Mouse (Mus musculus) Patski (cell line): ENCODE results near the gene Tet3. TPM values are rescaled to one million over a fixed set of nuclear protein-coding genes. Genes with fewer than 3 reads are reported as not detected.

ENCODE experiments used
- ATAC-seq: fragments of 100-300 bp; one replicate; pipeline ENCODE4 v1.8.0; 2021
- CTCF ChIA-PET: fragments of 350-600 bp; sonication (Branson Sonifier 250); formaldehyde crosslinking; loops from one replicate; lab custom pipeline; 2022; ENCODE audit warnings: inconsistent platforms; lab: Charles Lee
- POLR2A ChIA-PET: fragments of 350-600 bp; sonication (Branson Sonifier 250); formaldehyde crosslinking; loops from one replicate; lab custom pipeline; 2022; ENCODE audit warnings: antibody characterized with exemption, inconsistent platforms; lab: Charles Lee
- DNase-seq: peaks from one replicate; pipeline ENCODE4 v3.0.0-alpha.2; 2011; ENCODE audit warnings: low read depth, low spot score
- H3K27me3 ChIP-seq: fragments of 371-371 bp; one replicate; pipeline ENCODE4 v1.5.1; 2021
- CTCF ChIP-seq: fragments of 100-300 bp; IDR thresholded peaks from one replicate; pipeline ENCODE4 v1.5.1; 2021
- in situ Hi-C: fragments of 300-500 bp; cut with MboI; formaldehyde crosslinking; loops from 3 replicates; pipeline ENCODE4 v1.11.1; 2018; ENCODE audit warnings: low pct_unique_long_range_greater_than_20kb, mixed read lengths
- polyA plus RNA-seq: library from polyadenylated mRNA; unstranded; gene quantifications from one replicate; pipeline ENCODE4 v1.2.3, GENCODE M21; 2021

Tet3 gene
- polyA plus RNA-seq: 10.5 TPM

DNA sequence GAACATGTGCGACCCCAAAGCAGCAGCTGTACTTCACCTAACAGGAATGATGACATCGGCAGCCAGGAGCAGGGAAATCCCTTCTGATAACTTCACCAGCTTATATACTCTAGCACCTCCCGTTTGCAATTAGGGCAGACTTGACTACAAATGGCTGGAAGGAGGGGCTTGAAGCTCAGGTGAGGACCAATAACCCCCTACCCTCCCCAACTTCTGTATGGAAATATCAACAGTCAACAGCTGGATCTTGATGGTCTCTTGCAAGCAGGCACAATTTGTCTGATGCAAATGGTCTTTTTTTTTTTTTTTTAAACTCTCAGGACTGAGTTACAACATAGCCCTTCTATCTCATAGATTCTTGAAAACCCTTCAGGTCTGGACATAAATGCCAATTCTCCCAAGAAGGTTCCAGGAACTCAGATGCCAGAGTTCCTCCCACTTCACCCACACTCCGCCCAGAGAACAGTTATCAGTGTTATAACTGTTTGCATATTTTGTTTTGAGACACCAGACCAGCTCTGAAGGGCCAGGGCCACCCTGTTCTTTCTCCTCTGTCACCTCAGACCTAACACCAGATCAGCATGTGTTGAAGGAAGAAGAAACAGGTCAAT, at the start of gene Tet3:
Gene Tet3, minus strand, starts transcription at position 51 of the 611 bp plus-strand sequence.
- in situ Hi-C loops: no loop called here
- no peak for TF ChIP-seq CTCF
- POLR2A ChIA-PET: interaction anchor here (0.8 kb wide), 1 partner anchor 8 kb away, joined by 4 read pairs; no protein-coding TSS in a partner anchor

DNA sequence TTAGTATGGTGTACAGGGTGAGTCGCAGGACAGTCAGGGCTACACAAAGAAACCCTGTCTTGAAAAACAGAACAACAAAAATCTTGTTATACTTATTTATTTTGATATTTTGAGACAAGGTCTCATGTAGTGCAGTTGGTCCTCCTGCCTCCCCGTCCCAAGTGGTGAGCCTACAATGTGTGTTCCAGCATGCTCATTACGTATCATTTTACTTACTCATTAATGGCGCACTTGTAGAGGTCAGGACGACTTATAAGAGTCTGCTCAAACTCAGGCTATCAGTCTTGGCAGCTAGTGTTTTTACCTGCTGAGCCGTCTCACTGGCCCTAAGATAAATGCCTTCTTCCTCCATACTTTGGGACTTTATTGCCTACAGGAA, 48.3 kb upstream of the Tet3 start:
- H3K27me3 ChIP-seq: no peaks in the 10 kb centered on the region
- CTCF ChIA-PET: interaction anchor here (1.0 kb wide), 1 partner anchor 190 kb away, joined by 3 read pairs; no protein-coding TSS in a partner anchor
- POLR2A ChIA-PET: interaction anchor here (1.3 kb wide), 1 partner anchor 68 kb away, joined by 3 read pairs; no protein-coding TSS in a partner anchor
- no peak for TF ChIP-seq CTCF
- ATAC-seq (no peak), DNase-seq (no peak)
- in situ Hi-C loops: no loop called here

More for the DNA sequence above, at the start of gene Tet3:
- ATAC-seq: no peak
- no peak for DNase-seq
- CTCF ChIA-PET: no interaction called here
- H3K27me3 ChIP-seq: no peaks in the 10 kb centered on the region

DNA sequence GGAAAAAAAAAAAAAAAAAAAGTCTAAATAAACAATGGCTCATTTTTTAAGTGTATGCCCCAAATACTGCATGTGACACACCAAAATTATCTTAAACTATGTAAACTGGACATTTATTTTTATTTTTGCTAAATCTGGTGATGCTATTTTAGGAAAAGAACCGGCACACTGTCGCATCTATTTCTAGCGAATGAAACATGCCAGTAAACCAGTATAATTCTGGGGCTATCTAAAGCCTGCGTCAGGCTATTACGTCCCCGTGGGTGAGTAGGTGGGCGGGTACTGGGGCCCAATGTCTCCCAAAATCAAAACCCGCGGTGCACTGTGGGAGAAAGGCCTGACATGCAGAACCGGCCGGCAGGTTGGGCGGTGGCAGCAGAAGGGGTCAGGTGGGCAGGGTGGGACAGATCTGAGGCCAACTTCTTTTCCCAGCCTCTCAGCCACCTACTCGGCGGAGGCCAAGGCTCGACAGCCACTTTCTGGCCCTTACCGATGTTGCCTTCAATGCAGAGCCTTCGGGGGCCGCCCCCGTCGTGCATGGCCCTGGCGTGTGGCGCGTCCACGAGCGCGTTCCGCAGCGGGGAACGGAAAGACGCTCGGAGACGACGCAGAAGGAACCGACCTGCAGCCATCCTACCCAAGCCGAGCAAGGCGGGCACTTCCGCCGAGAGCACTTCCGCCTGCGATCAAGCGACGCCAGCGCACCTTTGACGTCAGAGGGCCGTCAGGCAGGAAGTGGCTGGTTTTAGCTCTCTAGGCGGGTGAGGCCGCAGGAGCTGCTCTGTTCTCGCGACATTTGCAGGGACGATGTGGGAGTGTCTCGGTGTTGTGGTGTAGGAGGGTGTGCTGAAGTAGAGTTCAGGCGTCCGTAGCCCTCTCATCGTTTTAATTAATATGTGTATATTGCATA, 47.6 kb upstream of the Tet3 start, which contains the start of gene Dguok:
Gene Dguok, minus strand, starts transcription at position 712 of the 910 bp plus-strand sequence.
- peak; percentile 89 for ATAC-seq
- ChIA-PET CTCF (interaction anchor here (1.0 kb wide), 1 partner anchor 190 kb away, joined by 3 read pairs; no protein-coding TSS in a partner anchor), POLR2A (interaction anchor here (1.3 kb wide), 1 partner anchor 67 kb away, joined by 3 read pairs; no protein-coding TSS in a partner anchor)
- no peak for TF ChIP-seq CTCF
- in situ Hi-C loops: no loop called here
- no peaks in the 10 kb centered on the region for H3K27me3 ChIP-seq
- DNase-seq: peak; percentile 88

DNA sequence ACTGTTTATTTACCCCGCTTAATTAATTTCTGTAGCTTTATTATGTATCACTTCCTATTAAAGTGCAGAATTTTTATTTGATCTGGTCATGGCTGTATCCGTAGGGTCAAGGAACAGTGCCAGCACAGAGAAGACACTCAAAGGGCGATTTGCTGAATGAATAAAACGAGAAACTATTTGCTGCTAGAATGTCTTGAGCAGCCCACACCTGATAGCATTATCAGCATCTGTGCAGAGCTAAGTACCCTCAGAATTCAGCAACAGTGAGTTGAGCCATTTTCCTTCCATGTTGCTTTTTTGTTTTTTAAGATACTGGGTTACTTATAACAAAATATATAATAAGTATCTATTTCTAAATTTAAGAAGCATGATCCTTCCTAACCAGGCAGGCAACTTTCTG, 46.7 kb upstream of the Tet3 start:
- in situ Hi-C loops: no loop called here
- CTCF ChIA-PET: interaction anchor here (1.3 kb wide), 1 partner anchor 9 kb away, joined by 3 read pairs; no protein-coding TSS in a partner anchor

DNA sequence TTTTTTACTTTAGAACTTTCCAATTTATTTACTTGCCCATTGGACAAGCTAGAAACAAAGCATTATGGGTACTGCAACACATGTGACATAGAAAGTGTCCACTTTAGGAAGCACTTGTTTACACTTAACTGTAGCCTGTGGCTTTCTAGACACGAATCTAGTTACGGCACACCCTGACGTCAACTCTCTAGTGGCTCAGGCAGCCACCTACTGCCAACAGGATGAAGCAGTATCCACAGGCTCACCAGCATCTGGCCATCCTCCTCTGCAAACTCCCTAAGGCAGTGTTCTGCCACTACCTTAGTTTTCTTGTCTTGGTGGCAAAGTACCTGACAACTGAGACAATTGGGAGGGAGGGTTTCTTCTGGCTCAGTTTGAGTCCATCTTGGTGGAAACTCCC, 44.5 kb upstream of the Tet3 start:
- POLR2A ChIA-PET: interaction anchor here (0.5 kb wide), 1 partner anchor 59 kb away, joined by 3 read pairs; no protein-coding TSS in a partner anchor
- ATAC-seq (no peak), DNase-seq (no peak)
- TF ChIP-seq CTCF: no peak
- in situ Hi-C loops: no loop called here
- CTCF ChIA-PET: interaction anchor here (1.0 kb wide), 1 partner anchor 93 kb away, joined by 3 read pairs; no protein-coding TSS in a partner anchor
- H3K27me3 ChIP-seq: no peaks in the 10 kb centered on the region

More for the DNA sequence above, 46.7 kb upstream of the Tet3 start:
- POLR2A ChIA-PET: interaction anchor here (0.8 kb wide), 1 partner anchor 8 kb away, joined by 4 read pairs; no protein-coding TSS in a partner anchor
- no peak for ATAC-seq
- TF ChIP-seq CTCF: no peak
- no peak for DNase-seq
- H3K27me3 ChIP-seq: no peaks in the 10 kb centered on the region

DNA sequence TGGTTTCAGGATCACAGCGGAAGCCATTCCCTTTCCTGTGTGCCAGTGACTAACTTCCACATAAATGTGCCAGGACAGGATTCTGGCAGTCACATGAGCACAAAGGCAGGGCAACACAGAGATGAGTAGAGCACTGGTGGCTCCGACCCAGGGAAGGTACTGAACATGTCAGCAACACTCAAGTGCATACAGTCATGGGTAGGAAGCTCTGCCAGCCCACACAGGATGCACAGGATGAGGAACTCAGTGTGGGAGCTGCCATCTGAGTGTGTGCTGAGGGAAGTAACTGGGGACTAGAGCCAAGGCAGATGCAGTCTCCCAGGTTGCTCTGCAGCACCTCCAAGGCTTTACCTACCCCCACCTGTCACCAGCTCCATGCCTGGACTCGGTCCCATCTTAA, 43.8 kb upstream of the Tet3 start:
- ChIA-PET CTCF (interaction anchor here (0.6 to 1.0 kb wide), 2 partner anchors 47 to 92 kb away, joined by 3 read pairs; no protein-coding TSS in a partner anchor), POLR2A (interaction anchor here (0.5 kb wide), 1 partner anchor 60 kb away, joined by 3 read pairs; no protein-coding TSS in a partner anchor)
- no peak for TF ChIP-seq CTCF
- DNase-seq: no peak
- no peaks in the 10 kb centered on the region for H3K27me3 ChIP-seq
- in situ Hi-C loops: no loop called here
- no peak for ATAC-seq

DNA sequence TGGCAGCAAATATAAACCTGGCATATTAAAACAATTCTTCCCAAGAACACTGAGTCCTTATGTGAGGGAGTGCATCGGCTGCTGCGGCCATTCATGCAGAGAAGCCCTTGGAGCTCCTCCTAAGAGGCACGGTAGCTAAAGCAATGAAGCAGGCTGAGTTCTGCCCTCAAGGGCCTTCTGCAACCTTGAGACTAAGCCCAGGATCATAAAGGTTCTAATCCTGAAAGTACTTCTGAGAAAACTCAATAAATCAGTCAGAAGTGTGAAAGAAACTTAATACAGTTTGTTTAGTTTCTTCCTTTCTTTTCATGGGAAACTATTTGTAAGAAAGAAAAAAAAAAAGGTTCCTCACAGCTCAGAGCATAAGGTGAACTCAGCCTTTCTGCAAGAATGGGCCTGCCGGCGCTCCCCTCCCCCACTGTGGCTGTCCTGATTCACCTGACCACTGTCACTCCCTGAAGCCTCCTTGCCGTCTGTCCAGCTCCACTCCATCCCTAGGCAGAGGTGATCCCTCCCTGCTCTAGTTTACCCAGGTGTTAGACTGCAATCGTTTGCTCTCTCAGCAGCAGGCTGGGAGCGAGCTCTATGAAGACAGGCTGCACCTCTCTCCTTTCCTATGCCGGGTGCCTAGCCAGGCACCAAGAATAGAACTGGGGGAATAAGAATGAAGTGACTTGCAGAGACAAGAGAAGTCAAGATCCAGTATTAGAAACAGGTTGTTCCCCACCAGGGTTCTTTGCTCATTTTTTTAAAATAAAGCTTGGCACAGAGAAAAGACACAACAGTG, 42.8 kb upstream of the Tet3 start:
- in situ Hi-C loops: no loop called here
- no peak for TF ChIP-seq CTCF
- no peak for ATAC-seq
- DNase-seq: no peak
- CTCF ChIA-PET: interaction anchor here (0.8 to 1.9 kb wide), 3 partner anchors 62 to 142 kb away, joined by 3 to 5 read pairs (median 4); no protein-coding TSS in a partner anchor
- POLR2A ChIA-PET: interaction anchor here (0.9 kb wide), 1 partner anchor 34 kb away, joined by 3 read pairs; no protein-coding TSS in a partner anchor
- H3K27me3 ChIP-seq: no peaks in the 10 kb centered on the region

DNA sequence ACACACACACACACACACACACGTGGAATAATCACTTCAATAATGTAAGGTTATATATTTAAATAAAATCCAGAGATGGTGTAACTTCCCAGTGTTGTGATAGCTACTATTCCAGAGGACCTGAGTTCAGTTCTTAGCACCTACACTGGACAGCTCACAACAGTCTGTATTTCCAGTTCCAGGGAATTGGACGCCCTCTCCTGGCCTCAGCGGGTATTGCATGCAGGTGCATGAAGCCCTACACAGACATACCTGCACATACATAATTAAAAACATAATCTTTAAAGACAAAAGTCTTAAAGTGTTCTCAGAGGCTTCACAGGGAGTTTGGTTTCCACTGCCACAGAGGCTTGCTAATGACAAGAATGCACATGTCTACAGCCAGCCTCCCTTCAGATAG, 41.6 kb upstream of the Tet3 start:
- CTCF ChIA-PET: interaction anchor here (1.9 kb wide), 1 partner anchor 65 kb away, joined by 5 read pairs; no protein-coding TSS in a partner anchor
- in situ Hi-C loops: no loop called here
- DNase-seq: no peak

DNA sequence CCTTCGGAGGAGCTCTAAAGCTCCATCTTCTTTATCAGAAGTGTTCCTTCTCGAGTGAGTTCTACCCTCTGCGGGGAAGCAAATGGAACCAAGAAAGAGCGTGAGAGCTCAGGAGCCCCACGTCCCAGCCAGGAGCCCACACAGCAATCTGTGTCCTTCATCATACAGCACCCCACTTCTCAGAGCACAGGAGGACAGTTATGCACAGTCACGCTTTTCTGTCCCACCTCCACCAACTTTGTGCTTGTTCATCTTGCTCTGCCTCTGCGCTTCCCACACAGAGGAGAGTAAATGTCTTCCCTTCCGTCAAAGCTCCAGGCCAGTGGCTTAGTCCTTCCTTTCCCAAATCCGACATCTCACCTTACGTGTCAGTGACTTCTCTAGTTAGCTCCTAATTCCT, 40.2 kb upstream of the Tet3 start:
- in situ Hi-C loops: no loop called here
- H3K27me3 ChIP-seq: no peaks in the 10 kb centered on the region
- no peak for TF ChIP-seq CTCF
- ChIA-PET POLR2A (no interaction called here), CTCF (interaction anchor here (0.6 kb wide), 1 partner anchor 143 kb away, joined by 3 read pairs; no protein-coding TSS in a partner anchor)
- no peak for ATAC-seq
- DNase-seq: no peak

More for the DNA sequence above, 41.6 kb upstream of the Tet3 start:
- POLR2A ChIA-PET: interaction anchor here (0.7 kb wide), 1 partner anchor 38 kb away, joined by 3 read pairs; no protein-coding TSS in a partner anchor
- peak; percentile 69 for TF ChIP-seq CTCF
- ATAC-seq: no peak
- no peaks in the 10 kb centered on the region for H3K27me3 ChIP-seq
